Mouse (Mus musculus) thymus, adult 2 months (tissue): Measurements from ENCODE around the gene Thbs2.

Source experiments
- CTCF ChIP-seq: fragments of 200-500 bp; IDR thresholded peaks from 2 replicates; pipeline ENCODE4 v1.5.1; 2012; ENCODE audit warnings: mild to moderate bottlenecking, control low read depth, low read length, moderate library complexity, borderline replicate concordance; ENCODE audit not compliant: control insufficient read depth, poor library complexity, insufficient read depth; ENCODE audit errors: extremely low read depth
- POLR2A ChIP-seq: fragments of 200-500 bp; IDR thresholded peaks from 2 replicates; pipeline ENCODE4 v1.6.1; 2012; ENCODE audit warnings: mild to moderate bottlenecking, low read length, control low read depth, moderate library complexity; ENCODE audit not compliant: control insufficient read depth, poor library complexity, insufficient read depth; ENCODE audit errors: extremely low read depth

GRCm38 (mm10) chr17:14703268-14703667, 9.2 kb upstream of the Thbs2 start:
- TF ChIP-seq CTCF (no peak), POLR2A (no peak)
